Mouse (Mus musculus) left cerebral cortex, postnatal 36 days (tissue): ENCODE results near the gene Npdc1. TPM values are rescaled to one million over a fixed set of nuclear protein-coding genes. Genes with fewer than 3 reads are reported as not detected.
"Not testable (repeated sequence)": the region's sequence is repeated elsewhere in the genome, so short reads cannot be mapped to it uniquely, and the experiment has no call there.

ENCODE experiments used
- DNase-seq, 2 experiments: peaks; one replicate each; pipeline ENCODE4 v3.0.0; 2021 to 2022; ENCODE audit warnings: low spot score in 2 of 2, mixed read lengths in 1 of 2
- intact Hi-C: fragments of 180-260 bp; cut with DNase I; formaldehyde crosslinking; loops from one replicate; pipeline ENCODE4 v1.15.1; 2025
- total RNA-seq, 2 experiments: library from RNA; stranded (reverse); gene quantifications; 2 replicates each; pipeline ENCODE4 v1.2.3; 2021

Npdc1 gene
- total RNA-seq, 2 experiments from 2014 or later = 325 to 339 TPM

DNA sequence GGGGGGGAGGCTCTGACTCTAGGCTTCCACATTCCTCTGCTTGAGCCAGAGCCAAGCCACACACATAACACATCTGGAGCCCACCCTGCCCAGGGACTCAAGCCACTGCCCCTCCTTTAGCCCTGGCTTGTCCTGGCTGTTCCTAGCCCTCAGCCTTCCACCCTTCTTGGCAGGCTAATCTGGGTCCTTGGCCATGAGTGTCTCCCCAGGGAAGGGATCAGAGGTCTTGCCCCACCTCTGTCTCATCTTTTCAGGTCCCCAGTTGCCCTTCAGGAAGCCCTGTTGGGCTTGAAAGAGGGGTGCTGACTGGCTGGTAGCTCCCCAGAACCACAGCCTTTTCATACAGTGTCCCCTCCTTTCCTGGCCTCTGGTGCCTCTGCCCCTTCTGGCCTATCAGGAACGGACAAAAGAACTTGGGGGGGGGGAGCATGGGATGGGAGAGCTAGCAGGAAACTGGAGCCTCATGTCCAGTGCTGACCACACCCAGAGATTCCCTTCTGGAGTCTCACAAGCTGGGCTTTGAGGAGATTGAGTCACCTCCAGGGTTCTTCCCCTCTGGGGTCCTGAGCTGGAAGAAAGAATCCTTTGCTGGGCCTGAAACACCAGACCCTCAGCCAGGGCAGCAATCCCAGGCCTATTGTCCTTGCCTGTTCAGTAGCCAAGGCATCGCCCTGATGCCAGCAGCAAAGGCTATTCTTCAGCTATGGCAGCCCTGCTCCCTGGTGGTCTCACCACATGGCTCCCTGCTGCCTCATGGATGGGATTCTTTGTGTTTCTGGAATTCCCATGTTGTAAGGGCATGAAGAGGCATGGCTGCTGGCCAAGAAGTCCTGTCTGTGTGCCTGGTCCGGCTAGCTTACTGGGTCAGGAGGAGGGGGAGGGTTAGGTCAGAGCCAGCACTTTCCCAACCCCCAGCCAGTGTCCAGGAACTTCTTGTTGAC lies 4.6 kb upstream of the Npdc1 start:
- peak in 1 of 2 experiments; percentile 21 for DNase-seq
- intact Hi-C loops = no loop called here

DNA sequence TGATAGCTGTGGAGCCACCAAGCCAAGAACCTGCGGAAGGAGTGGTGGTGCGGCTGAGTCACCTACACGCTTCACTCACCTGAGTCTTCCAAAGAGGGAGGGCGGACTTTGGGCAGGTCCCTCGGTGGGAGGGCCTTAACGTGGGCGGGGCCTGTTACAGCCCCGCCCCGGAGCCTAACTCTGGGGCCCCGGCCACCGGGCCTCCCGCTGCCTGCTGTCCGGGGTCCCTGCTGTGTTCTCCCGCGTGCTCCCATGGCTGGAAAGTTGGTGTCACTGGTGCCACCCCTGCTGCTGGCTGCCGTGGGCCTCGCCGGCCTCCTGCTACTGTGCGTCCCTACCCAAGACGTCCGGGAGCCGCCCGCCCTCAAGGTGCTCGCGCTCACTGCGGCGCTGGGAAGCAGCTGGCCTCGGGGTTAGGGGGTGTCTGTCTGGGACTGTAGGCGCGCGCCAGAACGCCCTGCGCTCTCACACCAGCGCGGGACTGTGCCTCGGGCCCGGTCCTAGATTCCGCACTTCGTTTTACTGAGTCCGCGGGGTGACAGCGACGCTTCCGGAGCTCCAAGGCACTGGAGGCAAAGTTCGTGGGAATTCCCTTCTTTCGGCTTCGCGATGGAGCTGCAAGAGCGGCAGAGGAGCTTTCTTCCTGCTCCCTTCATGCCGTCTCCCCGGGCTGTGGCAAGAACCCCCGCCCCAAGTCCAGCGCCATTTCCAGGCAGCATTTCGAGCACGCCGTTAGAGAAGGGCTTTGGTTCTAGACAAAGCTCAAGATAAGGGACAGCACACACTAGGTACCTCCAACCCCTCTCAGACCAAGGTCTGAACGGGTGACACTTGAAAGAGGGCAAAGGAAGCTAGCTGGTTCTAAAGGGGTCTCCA lies 3.2 kb upstream of the Npdc1 start, which contains the start of gene Entpd2:
Gene Entpd2 (plus strand): TSS at position 154 of the 876 bp plus-strand sequence.
- no peak for DNase-seq
- intact Hi-C loops = no loop called here

DNA sequence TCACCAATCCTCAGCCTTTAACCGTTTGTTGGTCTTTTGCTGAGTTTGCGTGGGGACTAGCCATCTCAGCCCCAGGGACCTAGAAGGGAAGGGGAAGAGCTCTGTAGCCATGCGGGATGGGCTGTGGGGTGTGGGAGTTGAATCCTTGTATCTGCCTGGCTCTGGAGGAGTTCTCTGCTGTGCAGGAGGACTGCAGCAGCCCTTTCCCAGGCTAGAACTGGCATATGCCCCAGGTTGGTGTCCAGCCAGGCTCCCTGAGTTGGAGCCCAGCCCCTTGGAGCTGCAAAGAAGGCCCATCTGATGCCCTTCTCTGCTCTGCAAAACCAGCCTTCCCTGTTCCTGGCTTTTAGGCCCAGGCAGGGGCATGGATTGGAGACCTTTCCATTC lies 2.6 kb upstream of the Npdc1 start:
- intact Hi-C loops = no loop called here
- DNase-seq = no peak

DNA sequence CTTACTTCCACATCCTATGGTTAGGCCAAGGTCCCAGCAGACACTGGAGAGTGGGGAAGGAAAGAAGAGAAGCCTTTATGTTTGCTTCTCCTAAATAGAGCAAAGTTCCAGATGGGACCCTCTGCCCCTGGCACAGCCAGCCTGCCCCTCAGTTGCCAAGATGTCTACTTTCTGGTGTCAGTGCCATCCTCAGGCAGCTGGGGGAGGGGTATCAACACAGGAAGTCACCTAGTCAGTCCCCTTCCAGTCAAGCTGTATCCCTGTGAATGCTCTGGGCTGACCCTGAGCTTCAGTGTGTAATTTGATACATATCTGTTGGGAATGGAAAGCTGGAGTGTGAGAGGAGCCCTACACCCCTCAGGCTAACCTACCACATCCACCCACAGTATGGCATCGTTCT lies 2.1 kb upstream of the Npdc1 start:
- DNase-seq = no peak
- intact Hi-C loops = no loop called here

DNA sequence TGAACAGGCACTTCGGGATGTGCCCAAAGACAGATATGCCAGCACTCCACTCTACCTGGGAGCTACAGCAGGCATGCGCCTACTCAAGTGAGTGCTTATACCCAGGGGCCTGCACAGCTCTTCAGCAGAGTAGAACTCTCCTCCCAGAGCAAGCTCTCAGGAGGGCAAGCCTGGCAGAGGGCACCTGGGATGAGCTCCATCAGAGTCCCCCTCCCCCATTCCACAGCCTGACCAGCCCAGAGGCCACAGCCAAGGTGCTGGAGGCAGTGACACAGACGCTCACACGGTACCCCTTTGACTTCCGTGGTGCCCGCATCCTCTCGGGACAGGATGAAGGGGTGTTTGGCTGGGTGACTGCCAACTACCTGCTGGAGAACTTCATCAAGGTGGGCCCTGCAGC lies 1.1 kb upstream of the Npdc1 start:
- DNase-seq = no peak
- intact Hi-C loops = no loop called here

DNA sequence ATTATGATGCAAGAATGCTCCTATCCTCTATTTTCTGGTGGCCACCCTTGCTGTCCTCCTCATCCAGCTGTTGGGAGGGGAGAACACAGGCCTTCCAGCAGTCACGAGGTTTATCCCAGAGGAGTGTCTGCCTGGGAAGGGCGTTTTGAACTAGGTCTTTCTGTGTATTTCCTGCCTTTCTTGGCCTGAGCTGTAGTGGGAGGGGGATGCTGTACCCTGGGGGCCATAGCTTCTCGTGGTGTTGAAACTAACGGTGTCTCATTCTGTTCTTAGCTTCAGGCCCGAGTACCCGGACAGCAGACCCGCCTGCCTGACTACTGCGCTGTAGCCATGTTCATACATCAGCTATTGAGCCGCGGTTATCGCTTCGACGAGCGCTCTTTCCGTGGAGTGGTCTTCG lies 1.1 kb downstream of the Npdc1 start:
- DNase-seq = no peak
- intact Hi-C loops = loop anchor here (5.0 kb wide), 1 partner anchor 123 kb away; no protein-coding TSS in a partner anchor

DNA sequence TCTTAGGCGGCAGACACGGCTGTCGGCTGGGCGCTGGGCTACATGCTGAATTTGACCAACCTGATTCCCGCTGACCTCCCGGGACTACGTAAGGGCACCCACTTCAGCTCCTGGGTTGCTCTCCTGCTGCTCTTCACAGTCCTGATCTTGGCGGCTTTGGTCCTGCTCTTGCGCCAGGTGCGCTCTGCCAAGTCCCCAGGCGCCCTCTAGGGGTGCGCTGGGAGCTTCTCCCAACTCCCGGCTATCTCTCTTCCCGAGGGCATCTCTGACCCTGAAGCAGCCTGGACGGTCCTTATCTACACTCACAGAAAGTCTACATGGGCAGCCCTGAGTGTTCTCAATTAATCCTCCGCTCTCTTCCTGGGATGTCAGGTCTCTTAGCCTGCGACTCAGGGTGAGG lies 1.6 kb downstream of the Npdc1 start:
- intact Hi-C loops = loop anchor here (5.0 kb wide), 1 partner anchor 123 kb away; no protein-coding TSS in a partner anchor
- DNase-seq = peak; percentile 40 to 64

DNA sequence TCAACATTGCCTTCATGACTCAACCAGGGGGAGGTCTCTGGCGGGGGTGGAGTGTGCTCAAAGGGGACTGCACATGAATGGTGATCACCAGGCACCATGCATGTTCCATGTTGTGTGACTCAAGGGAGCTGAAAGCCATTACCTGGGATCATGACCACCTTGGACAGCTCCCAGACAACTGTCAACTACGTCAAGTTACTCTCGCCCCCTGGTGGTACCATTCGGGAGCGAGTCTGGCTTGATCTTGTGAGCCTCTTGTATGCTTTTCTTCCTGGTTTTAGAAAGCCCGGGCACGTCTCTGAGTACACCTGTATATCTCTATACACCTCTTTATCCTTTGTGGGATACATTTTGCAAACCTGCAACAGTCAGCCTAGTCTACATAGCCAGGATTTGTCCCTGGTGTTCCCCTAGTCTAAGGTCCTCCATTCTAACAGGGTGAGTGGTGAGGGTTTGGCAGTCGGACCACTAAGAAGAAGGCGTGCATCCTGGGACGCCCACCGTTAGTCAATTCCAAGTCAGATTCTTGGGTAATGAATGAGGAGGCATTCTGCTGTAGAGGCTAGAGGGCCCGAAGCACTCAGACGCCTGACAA lies 3.3 kb downstream of the Npdc1 start:
- DNase-seq = peak; percentile 41 to 62
- intact Hi-C loops = loop anchor here (5.0 kb wide), 1 partner anchor 125 kb away; no protein-coding TSS in a partner anchor

DNA sequence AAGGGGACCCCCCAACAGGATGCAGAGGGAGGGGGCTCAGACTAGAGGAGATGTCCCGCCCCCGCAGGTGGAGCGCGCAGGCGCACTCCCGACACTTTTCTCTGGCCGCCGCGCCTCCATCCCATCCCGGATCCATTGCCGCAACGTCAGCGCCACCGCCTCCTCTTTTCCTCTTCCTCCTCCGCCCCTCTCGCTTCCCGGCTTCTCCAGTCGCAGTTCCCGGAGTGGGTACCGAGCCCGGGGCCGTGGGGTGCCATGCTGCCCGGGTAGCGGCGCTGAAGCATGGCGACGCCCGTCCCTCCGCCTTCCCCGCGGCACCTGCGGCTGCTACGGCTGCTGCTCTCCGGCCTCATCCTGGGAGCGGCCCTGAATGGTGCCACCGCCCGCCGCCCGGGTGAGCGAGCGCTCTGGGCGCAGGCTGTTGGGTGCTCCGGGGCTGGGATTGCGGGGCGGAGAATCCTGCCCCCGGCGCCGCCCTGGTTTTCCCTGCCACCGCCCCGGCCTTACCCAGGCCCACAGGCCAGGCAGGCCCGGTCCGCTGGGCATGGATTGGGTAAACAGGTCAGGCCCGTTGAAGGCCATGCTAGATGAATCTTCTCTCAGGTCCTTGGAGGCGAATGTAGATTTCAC lies 3.9 kb downstream of the Npdc1 start:
- DNase-seq = peak; percentile 91 to 93
- intact Hi-C loops = loop anchor here (1.0 to 5.0 kb wide), 2 partner anchors 84 to 126 kb away; partner anchors contain the start of gene Grin1

DNA sequence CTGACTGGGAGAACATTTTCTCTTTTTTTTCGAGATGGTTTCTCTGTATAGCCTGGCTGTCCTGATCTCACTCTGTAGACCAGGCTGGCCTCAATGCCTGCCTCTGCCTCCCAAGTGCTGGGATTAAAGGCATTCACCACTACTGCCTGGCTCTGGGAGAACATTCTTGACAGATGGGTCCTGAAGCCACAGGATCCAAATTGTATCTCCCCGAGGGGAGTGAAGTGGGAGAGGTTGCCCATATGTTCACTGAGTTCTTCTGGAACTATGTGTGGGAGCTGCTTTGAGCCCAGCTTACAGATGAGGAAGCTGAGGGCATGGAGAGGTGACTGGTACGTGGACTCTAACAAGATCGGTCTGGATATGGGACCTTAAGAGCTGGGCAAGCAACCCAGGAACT lies 4.8 kb downstream of the Npdc1 start:
- no peak for DNase-seq
- intact Hi-C loops = loop anchor here (1.0 to 5.0 kb wide), 2 partner anchors 85 to 127 kb away; partner anchors contain the start of gene Grin1

DNA sequence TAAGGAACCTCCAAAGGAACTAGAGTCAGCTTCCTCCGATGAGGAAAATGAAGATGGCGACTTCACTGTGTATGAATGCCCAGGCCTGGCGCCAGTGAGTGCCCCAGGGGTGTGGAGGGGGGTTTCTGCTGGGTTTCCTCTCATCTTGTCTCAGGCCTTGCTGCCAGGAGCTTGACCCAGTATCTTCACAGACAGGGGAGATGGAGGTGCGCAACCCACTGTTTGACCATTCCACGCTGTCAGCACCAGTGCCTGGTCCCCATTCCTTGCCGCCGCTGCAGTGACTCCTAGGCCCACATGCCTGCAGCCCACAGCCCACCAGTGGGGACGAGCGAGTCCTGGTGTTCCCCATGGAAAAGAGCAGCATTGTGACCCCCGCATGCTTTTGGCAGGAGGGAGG lies 9.8 kb downstream of the Npdc1 start:
- DNase-seq = no peak
- intact Hi-C loops = no loop called here

DNA sequence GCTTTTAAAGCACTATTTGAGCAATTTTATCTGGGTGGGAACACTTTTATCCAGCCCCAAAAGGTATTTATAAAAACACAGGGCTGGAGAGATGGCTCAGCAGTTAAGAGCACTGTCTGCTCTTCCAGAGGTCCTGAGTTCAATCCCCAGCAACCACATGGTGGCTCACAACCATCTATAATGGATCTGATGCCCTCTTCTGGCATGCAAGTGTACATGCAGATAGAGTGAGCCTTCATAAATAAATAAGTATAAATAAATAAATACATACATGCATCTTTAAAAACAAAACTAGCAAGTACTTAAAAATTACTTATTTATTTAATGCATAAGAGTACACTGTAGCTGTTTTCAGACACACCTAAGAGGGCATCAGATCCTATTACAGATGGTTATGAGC lies 14.3 kb downstream of the Npdc1 start:
- DNase-seq, intact Hi-C loops: not testable (repeated sequence)

DNA sequence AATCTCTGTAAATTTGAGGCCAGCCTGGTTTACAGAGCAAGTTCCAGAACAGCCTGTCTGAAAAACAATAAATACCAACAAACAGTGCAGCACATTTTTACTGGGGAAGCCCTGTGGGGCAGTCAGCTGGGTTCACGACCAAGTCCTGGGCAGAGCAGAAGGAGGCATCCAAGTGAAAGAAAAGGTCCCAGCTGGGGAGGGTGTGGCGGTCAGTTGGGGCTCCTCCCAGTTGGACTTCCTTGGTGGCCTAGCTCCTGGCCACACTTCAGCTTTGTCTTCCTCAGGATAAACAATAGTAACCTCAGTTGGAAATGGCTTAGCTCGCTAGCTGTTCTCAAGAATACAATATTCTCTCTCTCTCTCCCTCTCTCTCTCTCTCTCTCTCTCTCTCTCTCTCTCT lies 18.3 kb downstream of the Npdc1 start:
- DNase-seq = no peak
- intact Hi-C loops = no loop called here

DNA sequence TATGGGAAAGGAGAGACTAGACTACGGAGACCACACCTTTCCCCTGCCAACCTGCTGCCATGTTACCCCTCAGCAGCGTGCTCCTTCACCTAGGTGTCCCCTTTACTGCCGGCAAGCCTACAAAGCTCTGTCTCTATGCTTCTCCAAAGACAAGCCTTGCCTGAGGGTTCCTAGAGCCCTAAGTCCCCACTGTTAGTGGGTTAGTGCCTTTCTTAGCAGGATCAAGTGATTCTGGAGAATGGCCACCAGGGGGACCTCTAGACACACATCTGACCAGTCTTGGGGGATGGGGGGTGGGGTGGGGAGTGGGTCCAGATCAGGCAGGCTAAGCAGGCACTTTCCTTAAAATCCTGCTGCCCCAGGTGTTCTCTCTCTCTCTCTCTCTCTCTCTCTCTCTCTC lies 22.7 kb downstream of the Npdc1 start:
- intact Hi-C loops = loop anchor here (10.0 kb wide), 1 partner anchor 73 kb away; the partner anchor contains the start of gene Lcn12
- DNase-seq = no peak

DNA sequence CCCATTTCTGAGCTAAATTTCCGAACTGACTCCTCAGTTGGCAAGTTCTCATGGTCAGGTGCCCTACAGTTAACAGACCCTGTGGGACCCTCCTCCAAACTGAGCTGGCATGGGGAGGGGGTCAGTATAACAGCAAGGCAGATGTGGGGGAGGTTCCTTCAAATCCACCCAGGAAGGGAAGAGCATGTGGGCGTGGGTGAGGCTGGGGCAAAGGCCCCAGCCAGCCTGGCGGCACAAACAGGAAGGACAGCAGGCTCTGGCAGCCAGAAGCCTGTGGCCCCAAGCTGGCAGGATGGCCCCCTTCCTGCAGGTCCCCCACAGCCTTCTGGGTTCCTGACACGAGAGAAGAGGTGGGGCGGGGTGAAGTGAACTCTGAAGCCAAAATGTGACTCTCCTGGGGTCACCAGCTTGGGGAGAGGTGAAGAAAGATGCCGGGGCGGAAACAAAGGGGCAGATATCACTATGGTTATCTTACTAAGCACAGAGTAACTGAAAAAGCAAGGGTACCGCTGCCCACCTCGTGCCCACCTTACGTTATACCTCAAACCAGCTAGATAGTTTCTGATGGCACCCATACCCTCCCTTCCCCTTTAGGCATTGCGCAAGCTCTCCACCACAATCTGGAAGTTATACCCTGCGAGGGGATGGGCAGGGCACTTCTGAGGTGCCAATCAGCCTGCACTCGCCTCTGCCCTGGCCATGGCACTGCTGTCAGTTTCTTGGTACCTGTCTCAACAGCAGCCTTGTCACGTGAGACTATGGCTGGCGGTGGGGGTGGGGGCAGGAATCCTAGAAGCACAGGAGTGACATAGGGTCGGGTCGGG lies 23.6 kb downstream of the Npdc1 start, which contains the start of gene Fut7:
Gene Fut7 (plus strand): TSS at position 681 of the 824 bp plus-strand sequence.
- intact Hi-C loops = loop anchor here (10.0 kb wide), 1 partner anchor 72 kb away; the partner anchor contains the start of gene Lcn12
- no peak for DNase-seq

DNA sequence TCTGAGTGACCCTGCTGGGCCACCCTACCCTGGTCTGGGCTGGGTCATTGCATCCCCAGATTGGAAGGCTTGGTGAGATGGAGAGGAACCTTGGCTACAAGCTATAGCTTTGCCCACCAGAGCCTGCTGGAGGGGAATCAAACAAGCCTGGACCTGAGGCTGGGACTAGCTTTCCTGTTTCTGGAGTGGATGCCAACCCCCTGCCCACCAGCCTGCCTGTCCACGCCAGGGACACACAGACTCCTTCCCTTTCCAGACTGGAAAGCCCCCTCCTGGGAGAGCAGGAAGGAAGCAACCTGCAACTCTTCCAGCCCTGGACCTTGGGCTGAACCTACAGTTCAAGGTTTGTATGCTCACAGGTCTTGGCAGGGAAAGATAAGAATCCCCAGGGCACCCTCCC lies 24.5 kb downstream of the Npdc1 start:
- no peak for DNase-seq
- intact Hi-C loops = loop anchor here (10.0 kb wide), 1 partner anchor 71 kb away; the partner anchor contains the start of gene Lcn12

DNA sequence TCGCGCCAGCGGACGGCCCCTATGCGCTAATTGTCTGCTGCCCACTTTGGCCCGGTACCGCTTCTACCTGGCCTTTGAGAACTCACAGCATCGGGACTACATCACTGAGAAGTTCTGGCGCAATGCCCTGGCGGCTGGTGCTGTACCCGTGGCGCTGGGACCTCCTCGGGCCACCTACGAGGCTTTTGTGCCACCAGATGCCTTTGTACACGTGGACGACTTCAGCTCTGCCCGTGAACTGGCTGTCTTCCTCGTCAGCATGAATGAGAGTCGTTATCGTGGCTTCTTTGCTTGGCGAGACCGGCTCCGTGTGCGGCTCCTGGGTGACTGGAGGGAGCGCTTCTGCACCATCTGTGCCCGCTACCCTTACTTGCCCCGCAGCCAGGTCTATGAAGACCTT lies 26.3 kb downstream of the Npdc1 start:
- intact Hi-C loops = loop anchor here (5.0 to 10.0 kb wide), 2 partner anchors 69 to 122 kb away; partner anchors contain the start of genes Lcn12 and Traf2
- DNase-seq = no peak

DNA sequence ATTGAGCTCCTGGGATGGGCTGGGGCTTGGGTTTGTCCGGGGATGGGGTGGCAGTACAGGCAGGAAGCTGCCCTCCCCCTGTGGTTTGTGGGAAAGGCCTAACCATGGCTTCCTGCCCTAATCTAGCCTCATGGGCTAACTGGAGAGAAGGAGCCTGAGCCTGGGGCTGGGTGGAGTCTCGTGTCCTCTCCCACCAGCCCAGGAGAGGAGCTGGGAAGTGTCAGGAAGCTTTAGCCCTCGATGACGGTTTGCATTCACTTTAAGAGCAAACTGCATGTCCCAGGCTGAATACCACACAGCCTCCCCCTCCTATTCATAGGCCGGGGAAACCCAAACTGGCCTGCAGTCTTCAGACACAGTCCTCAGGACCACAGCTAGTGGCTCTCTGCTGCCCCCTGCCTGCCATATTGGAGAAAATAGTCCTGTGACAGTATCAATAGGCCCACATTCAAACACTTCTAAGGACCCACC lies 27.6 kb downstream of the Npdc1 start:
- DNase-seq = peak; percentile 41 to 52
- intact Hi-C loops = loop anchor here (5.0 to 10.0 kb wide), 2 partner anchors 68 to 121 kb away; partner anchors contain the start of genes Lcn12 and Traf2
